21 mouse cellular contexts compared by ENCODE assay signal in genomic region chr13:6005901-6006300, GRCm38 (mm10).
DNase-seq lines count a peak whose midpoint lies in the region; ATAC-seq and TF ChIP-seq lines count a peak whose summit lies in the region.
"Had no signal": no experiment of that assay in that cellular context is flagged by ENCODE, and none has a peak within 500 bp of the region (broad histone marks: within the 10 kb centered on the region; RNA-seq: fewer than 3 reads in every experiment).

No protein-coding gene starts in this region.

- H3K27me3 ChIP-seq in forebrain, embryonic 13.5 days: no peaks in the 10 kb centered on the region
- no peaks in the 10 kb centered on the region for H3K27me3 ChIP-seq in forebrain, embryonic 11.5 days (ENCODE audit: control insufficient read depth, insufficient read depth, low read length)
- H3K27me3 ChIP-seq in hindbrain, embryonic 15.5 days: no peaks in the 10 kb centered on the region
- no peaks in the 10 kb centered on the region for H3K27me3 ChIP-seq in hindbrain, embryonic 12.5 days
- H3K27me3 ChIP-seq in midbrain, postnatal 0 days (ENCODE audit: insufficient read depth, low read length): no peaks in the 10 kb centered on the region
- no peaks in the 10 kb centered on the region for H3K27me3 ChIP-seq in midbrain, embryonic 15.5 days (replicated peaks)
- H3K27me3 ChIP-seq: embryonic facial prominence, embryonic 13.5 days; heart, embryonic 15.5 days had no signal

- no peaks in the 10 kb centered on the region for H3K9me3 ChIP-seq in forebrain, embryonic 13.5 days (replicated peaks)
- H3K9me3 ChIP-seq in forebrain, embryonic 11.5 days (ENCODE audit: control insufficient read depth, low read length): no peaks in the 10 kb centered on the region
- no peaks in the 10 kb centered on the region for H3K9me3 ChIP-seq in hindbrain, embryonic 15.5 days
- no peaks in the 10 kb centered on the region for H3K9me3 ChIP-seq in hindbrain, embryonic 12.5 days (replicated peaks)
- H3K9me3 ChIP-seq in midbrain, postnatal 0 days (ENCODE audit: low read length): no peaks in the 10 kb centered on the region
- H3K9me3 ChIP-seq in midbrain, embryonic 15.5 days: no peaks in the 10 kb centered on the region
- H3K9me3 ChIP-seq: embryonic facial prominence, embryonic 13.5 days; G1E; heart, embryonic 15.5 days had no signal

- H3K27ac ChIP-seq in forebrain, embryonic 13.5 days: no peak overlapping the region
- H3K27ac ChIP-seq in forebrain, embryonic 11.5 days (ENCODE audit: low read depth, low read length): no peak overlapping the region
- H3K27ac ChIP-seq in hindbrain, embryonic 15.5 days (replicated peaks): no peak overlapping the region
- no peak overlapping the region for H3K27ac ChIP-seq in hindbrain, embryonic 12.5 days
- no peak overlapping the region for H3K27ac ChIP-seq in midbrain, postnatal 0 days (ENCODE audit: low read depth, low read length)
- H3K27ac ChIP-seq in midbrain, embryonic 15.5 days: no peak overlapping the region
- H3K27ac ChIP-seq: embryonic facial prominence, embryonic 13.5 days; heart, adult 2 months; heart, embryonic 15.5 days; kidney, postnatal 0 days had no signal

- WGBS in forebrain, embryonic 13.5 days: 87% methylated on average over 6 of the region's 6 CpGs
- 94% methylated on average over 6 of the region's 6 CpGs for WGBS in forebrain, embryonic 11.5 days
- WGBS in hindbrain, embryonic 15.5 days: 87% methylated on average over 6 of the region's 6 CpGs
- WGBS in hindbrain, embryonic 12.5 days: 92% methylated on average over 6 of the region's 6 CpGs
- 92% methylated on average over 6 of the region's 6 CpGs for WGBS in midbrain, postnatal 0 days
- WGBS in midbrain, embryonic 15.5 days: 94% methylated on average over 6 of the region's 6 CpGs

- no peaks in the 10 kb centered on the region for H3K36me3 ChIP-seq in forebrain, embryonic 13.5 days (ENCODE audit: poor library complexity, severe bottlenecking)
- no peaks in the 10 kb centered on the region for H3K36me3 ChIP-seq in forebrain, embryonic 11.5 days (ENCODE audit: control insufficient read depth, insufficient read depth, low read length)
- no peaks in the 10 kb centered on the region for H3K36me3 ChIP-seq in hindbrain, embryonic 15.5 days
- H3K36me3 ChIP-seq in hindbrain, embryonic 12.5 days: no peaks in the 10 kb centered on the region
- no peaks in the 10 kb centered on the region for H3K36me3 ChIP-seq in midbrain, postnatal 0 days (ENCODE audit: insufficient read depth, low read length)
- H3K36me3 ChIP-seq in midbrain, embryonic 15.5 days (replicated peaks): no peaks in the 10 kb centered on the region
- H3K36me3 ChIP-seq: embryonic facial prominence, embryonic 13.5 days; G1E; heart, embryonic 15.5 days had no signal

- H3K4me2 ChIP-seq in forebrain, embryonic 13.5 days: no peak overlapping the region
- no peak overlapping the region for H3K4me2 ChIP-seq in forebrain, embryonic 11.5 days (ENCODE audit: low read depth, low read length, severe bottlenecking)
- H3K4me2 ChIP-seq in hindbrain, embryonic 15.5 days: no peak overlapping the region
- no peak overlapping the region for H3K4me2 ChIP-seq in hindbrain, embryonic 12.5 days (replicated peaks)
- H3K4me2 ChIP-seq in midbrain, postnatal 0 days (ENCODE audit: low read depth, low read length, poor library complexity, severe bottlenecking): no peak overlapping the region
- H3K4me2 ChIP-seq in midbrain, embryonic 15.5 days: no peak overlapping the region
- H3K4me2 ChIP-seq: embryonic facial prominence, embryonic 13.5 days; heart, embryonic 11.5 days; heart, embryonic 15.5 days had no signal

- TF ChIP-seq CTCF in midbrain, postnatal 0 days (IDR thresholded peaks at IDR 0.05): no peak

- no peaks in the 10 kb centered on the region for H3K4me1 ChIP-seq in forebrain, embryonic 13.5 days
- no peaks in the 10 kb centered on the region for H3K4me1 ChIP-seq in forebrain, embryonic 11.5 days (replicated peaks; ENCODE audit: control insufficient read depth, insufficient read depth, low read length)
- no peaks in the 10 kb centered on the region for H3K4me1 ChIP-seq in hindbrain, embryonic 15.5 days (replicated peaks)
- no peaks in the 10 kb centered on the region for H3K4me1 ChIP-seq in hindbrain, embryonic 12.5 days
- no peaks in the 10 kb centered on the region for H3K4me1 ChIP-seq in midbrain, postnatal 0 days (ENCODE audit: insufficient read depth, low read length)
- H3K4me1 ChIP-seq in midbrain, embryonic 15.5 days: no peaks in the 10 kb centered on the region
- H3K4me1 ChIP-seq: embryonic facial prominence, embryonic 13.5 days; heart, embryonic 15.5 days had no signal

- peak; percentile 75 for ATAC-seq in forebrain, embryonic 13.5 days
- no peak for ATAC-seq in forebrain, embryonic 11.5 days (replicated peaks; ENCODE audit: low FRiP score)
- 0 out of 2 replicates have a peak, but pooled peaks have one; percentile 34 for ATAC-seq in hindbrain, embryonic 15.5 days (ENCODE audit: low FRiP score, low read depth)
- ATAC-seq in hindbrain, embryonic 12.5 days (ENCODE audit: low FRiP score): no peak
- ATAC-seq in midbrain, postnatal 0 days (ENCODE audit: low FRiP score): no peak
- ATAC-seq in midbrain, embryonic 15.5 days (replicated peaks): no peak
- ATAC-seq: CD4-positive, CD25-positive, alpha-beta regulatory T cell, adult 4 months had no signal

- no peak overlapping the region for H3K9ac ChIP-seq in forebrain, embryonic 13.5 days
- no peak overlapping the region for H3K9ac ChIP-seq in forebrain, embryonic 11.5 days (ENCODE audit: low read length)
- H3K9ac ChIP-seq in hindbrain, embryonic 15.5 days: no peak overlapping the region
- no peak overlapping the region for H3K9ac ChIP-seq in hindbrain, embryonic 12.5 days
- H3K9ac ChIP-seq in midbrain, postnatal 0 days (replicated peaks; ENCODE audit: low read length, poor library complexity, severe bottlenecking): no peak overlapping the region
- no peak overlapping the region for H3K9ac ChIP-seq in midbrain, embryonic 15.5 days
- H3K9ac ChIP-seq: embryonic facial prominence, embryonic 13.5 days; heart, embryonic 15.5 days had no signal

- H3K4me3 ChIP-seq in forebrain, embryonic 13.5 days: no peak overlapping the region
- H3K4me3 ChIP-seq in forebrain, embryonic 11.5 days (ENCODE audit: low read depth, low read length): no peak overlapping the region
- H3K4me3 ChIP-seq in hindbrain, embryonic 15.5 days: no peak overlapping the region
- H3K4me3 ChIP-seq in hindbrain, embryonic 12.5 days: no peak overlapping the region
- H3K4me3 ChIP-seq in midbrain, postnatal 0 days (ENCODE audit: low read depth, low read length): no peak overlapping the region
- no peak overlapping the region for H3K4me3 ChIP-seq in midbrain, embryonic 15.5 days
- H3K4me3 ChIP-seq: embryonic facial prominence, embryonic 13.5 days; heart, adult 2 months; heart, embryonic 15.5 days had no signal

- no peak for DNase-seq in forebrain, embryonic 11.5 days (ENCODE audit: low spot score)
- DNase-seq in midbrain, postnatal 0 days (ENCODE audit: low spot score): peak; percentile 69
- no peak for DNase-seq in gastrocnemius, adult 8-10 months (ENCODE audit: low spot score in 2 of 2)
- DNase-seq: adrenal gland, adult 8-10 months; adrenal gland, postnatal 36 days; cerebellum, adult 11-12 months; gastrocnemius, postnatal 14 days; heart, adult 2 months; heart, postnatal 14 days; kidney, adult 11 months; kidney, adult 9 months had no signal

Comparison
In these comparisons a context has a peak if more than half of its experiments do, and no peak if none do; other contexts are left out.
1. ATAC-seq: peak in forebrain, embryonic 13.5 days (single experiment) and hindbrain, embryonic 15.5 days (single experiment); none in forebrain, embryonic 11.5 days (single experiment), hindbrain, embryonic 12.5 days (single experiment), midbrain, postnatal 0 days (single experiment) and midbrain, embryonic 15.5 days (single experiment).